Mouse (Mus musculus): ENCODE measurements around the gene Olfr1355.
"Not testable (repeated sequence)": the region's sequence is repeated elsewhere in the genome, so short reads cannot be mapped to it uniquely, and the experiment has no call there.

Gene Olfr1355

DNA sequence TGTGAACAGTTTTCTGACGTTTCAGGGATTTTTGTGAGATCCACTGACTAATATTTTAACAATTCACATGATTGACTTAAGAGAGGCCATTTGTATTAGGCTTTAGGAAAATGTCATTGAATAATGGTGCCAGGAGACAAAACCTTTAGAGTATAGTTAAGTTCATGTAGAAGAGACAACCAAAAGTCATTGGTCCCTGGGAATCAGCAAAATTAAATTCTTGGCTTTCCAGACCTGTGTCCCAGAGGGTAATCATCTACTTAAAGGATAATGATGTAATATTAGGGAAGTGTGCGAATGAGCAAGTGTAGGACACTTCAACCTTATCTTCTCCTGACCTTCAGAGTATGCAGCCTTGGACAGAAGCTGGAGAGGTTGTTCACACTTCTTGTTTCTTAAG lies at the start of gene Olfr1355:
Gene Olfr1355, plus strand, starts transcription at position 301 of the 400 bp plus-strand sequence.
- no peak for DNase-seq

DNA sequence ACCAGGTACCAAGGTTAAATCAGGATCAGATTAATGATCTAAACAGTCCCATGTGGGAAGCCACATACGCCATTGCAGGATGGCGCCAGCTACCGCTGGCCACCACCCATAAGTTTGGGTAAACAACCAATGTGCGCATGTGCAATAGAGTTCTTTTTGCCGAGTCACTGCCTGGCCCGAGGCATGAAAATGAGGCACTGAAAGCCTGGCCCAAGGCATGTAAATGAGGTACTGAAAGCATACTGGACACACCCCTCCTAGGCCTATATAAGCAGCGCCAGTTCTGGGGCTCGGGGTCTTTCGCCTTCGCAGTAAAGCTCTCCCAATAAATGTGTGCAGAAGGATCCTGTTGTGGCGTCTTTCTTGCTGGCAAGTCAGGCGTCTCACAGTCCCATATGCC lies 34.9 kb upstream of the Olfr1355 start:
- DNase-seq, result not testable (repeated sequence)

DNA sequence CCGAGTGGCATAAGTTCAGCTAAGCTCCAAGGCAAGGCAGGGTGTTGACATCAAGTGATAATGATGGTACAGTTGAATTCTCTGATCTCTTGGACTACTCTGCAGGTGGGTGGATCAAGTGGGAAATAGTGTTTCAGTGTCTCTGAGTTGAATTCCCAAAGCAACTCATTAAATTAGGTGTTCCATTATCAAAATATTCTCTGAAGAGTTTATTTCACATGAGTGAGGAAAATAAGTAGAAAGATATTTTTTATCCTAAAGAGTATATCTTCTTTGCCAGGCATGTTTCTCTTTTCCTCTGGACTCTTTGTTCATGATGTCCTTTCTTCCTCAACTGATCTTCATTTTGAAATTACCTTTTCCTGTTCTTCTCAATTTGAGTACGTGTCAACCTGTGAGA lies 23.3 kb upstream of the Olfr1355 start, which contains the start of gene Olfr1356:
Gene Olfr1356, minus strand, starts transcription at position 101 of the 400 bp plus-strand sequence.
- DNase-seq, result no peak

DNA sequence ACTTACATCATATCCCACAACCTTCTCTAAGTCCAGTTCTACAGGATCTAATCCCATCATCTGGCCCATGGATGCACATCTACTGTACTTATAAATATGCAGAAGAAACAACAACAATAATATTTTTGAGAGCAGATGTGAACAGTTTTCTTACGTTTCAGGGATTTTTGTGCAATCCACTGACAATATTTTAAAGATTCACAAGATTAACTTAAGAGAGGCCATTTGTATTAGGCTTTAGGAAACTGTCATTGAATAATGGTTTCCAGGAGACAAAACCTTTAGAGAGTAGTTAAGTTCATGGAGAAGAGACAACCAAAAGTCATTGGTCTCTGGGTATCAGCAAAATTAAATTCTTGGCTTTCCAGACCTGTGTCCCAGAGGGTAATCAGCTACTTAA lies 37.5 kb downstream of the Olfr1355 start, which contains the start of gene Olfr1354:
Gene Olfr1354, plus strand, starts transcription at position 301 of the 400 bp plus-strand sequence.
- not testable (repeated sequence) for DNase-seq

Data from cerebellum, adult 9-11 months (tissue).